Mouse (Mus musculus) MEL (cell line): ENCODE data around the gene Cfdp1.

ENCODE experiments used
- CTCF ChIP-seq, 3 experiments: IDR thresholded peaks in 2 of 3; conservative IDR thresholded peaks in 1 of 3; 2 replicates each; pipeline ENCODE4 v1.5.1; 2011 to 2012; ENCODE audit warnings: low read length in 3 of 3, low read depth in 2 of 3, mild to moderate bottlenecking in 2 of 3, improper control_type of control experiment in 1 of 3, inconsistent platforms in 1 of 3, mixed read lengths in 1 of 3, moderate library complexity in 1 of 3; ENCODE audit not compliant: control insufficient read depth in 1 of 3, insufficient read depth in 1 of 3, poor library complexity in 1 of 3, severe bottlenecking in 1 of 3
- MAX ChIP-seq: IDR thresholded peaks from 2 replicates; pipeline ENCODE4 v1.6.1; 2011; ENCODE audit warnings: low read length, improper control_type of control experiment
- POLR2A ChIP-seq, 2 experiments: IDR thresholded peaks; 2 replicates each; pipeline ENCODE4 v1.6.1; 2011 to 2012; ENCODE audit warnings: low read length in 2 of 2, mild to moderate bottlenecking in 2 of 2, control low read depth in 1 of 2, improper control_type of control experiment in 1 of 2, low read depth in 1 of 2, moderate library complexity in 1 of 2; ENCODE audit not compliant: control insufficient read depth in 1 of 2, insufficient read depth in 1 of 2, poor library complexity in 1 of 2

DNA sequence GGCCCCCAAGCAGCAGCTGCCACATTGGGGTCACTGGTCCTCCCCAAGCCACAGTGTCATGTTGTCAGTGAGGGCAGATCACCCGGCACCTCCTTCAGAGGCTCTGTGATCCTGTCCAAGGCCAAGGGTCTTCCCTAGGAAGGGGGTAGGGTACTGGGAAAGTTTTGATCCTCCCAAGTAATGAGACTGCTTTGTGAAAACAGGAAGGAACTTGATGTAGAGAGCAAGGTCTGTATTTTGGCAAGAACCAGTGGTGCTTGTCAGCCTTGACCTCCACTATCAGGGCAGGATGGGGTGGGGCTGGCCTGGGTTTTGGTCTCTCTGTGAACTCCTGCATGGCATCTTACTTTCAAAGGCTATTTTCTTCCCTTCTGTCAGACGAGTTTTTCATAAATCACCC, 100.0 kb downstream of the Cfdp1 start:
- TF ChIP-seq MAX (0 out of 2 replicates have a peak, but pooled peaks have one; percentile 32), POLR2A (IDR thresholded peaks at IDR 0.05; ENCODE audit: control insufficient read depth in 1 of 2, insufficient read depth in 1 of 2, low read depth in 1 of 2, low read length in 2 of 2, poor library complexity in 1 of 2) (no peak), CTCF (IDR thresholded peaks at IDR 0.05 in 2 of 3, conservative IDR thresholded peaks at IDR 0.05 in 1 of 3; ENCODE audit: control insufficient read depth in 1 of 3, insufficient read depth in 1 of 3, low read depth in 2 of 3, low read length in 3 of 3, poor library complexity in 1 of 3, severe bottlenecking in 1 of 3) (no peak)
